Mouse (Mus musculus): ENCODE data around the gene Bphl.

The Bphl gene

GRCm38 (mm10) chr13:34120536-34120935, 83.1 kb downstream of the Bphl start:
- DNase-seq (ENCODE audit: low read depth, low spot score), result no peak
